Mouse (Mus musculus) lung, adult 2 months (tissue): Measurements from ENCODE around the gene Casp7.

ENCODE experiments used
- CTCF ChIP-seq: fragments of 200-500 bp; IDR thresholded peaks from 2 replicates; pipeline ENCODE4 v1.5.1; 2011; ENCODE audit warnings: mild to moderate bottlenecking, low read length, control low read depth; ENCODE audit not compliant: insufficient read depth
- POLR2A ChIP-seq: fragments of 200-500 bp; IDR thresholded peaks from 2 replicates; pipeline ENCODE4 v1.6.1; 2011; ENCODE audit warnings: low read depth, mild to moderate bottlenecking, control low read depth, low read length, borderline replicate concordance; ENCODE audit errors: extremely low read depth

DNA sequence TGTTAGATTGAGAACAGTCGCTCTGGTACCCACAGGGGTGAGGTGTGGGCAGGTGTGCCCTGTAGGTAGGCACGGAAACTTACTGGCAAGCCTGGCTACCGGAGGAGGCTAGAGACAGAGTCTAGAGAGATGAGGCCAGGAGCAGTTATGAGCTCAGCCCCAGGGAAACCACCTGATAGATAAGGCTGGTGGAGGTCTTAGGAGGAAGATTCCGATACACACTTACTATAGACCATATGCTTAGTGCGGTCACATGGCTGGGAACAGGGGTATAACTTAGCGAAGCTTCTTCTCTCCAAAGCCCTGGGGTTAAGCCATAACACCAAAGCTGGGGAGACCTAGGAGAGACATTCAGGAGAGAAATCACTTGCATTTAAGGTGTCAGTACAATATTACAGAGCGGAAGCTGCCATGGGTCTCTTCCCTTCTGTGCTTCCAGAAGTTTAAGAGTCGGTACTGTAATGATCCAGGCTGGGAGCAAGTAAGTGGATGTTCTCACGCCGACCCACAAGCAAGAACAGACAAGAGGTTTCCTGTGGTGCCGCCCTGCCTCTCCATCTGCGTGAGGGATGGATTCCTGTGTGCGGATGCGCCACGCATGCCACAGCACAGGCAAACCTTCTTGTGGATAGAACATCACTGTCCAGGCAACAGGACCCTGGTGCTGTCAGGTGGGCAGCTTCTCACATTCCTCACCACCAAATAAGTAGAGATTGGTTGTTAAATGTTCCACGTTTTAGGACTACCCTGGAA is 1.6 kb upstream of the Casp7 start:
- TF ChIP-seq CTCF (no peak), POLR2A (no peak)
